Mouse (Mus musculus): Measurements from ENCODE around the gene Krtap29-1. TPM values are rescaled to one million over a fixed set of nuclear protein-coding genes. Genes with fewer than 3 reads are reported as not detected.

The Krtap29-1 gene
- polyA plus RNA-seq, 1 experiment from 2014 or later, result not detected

DNA sequence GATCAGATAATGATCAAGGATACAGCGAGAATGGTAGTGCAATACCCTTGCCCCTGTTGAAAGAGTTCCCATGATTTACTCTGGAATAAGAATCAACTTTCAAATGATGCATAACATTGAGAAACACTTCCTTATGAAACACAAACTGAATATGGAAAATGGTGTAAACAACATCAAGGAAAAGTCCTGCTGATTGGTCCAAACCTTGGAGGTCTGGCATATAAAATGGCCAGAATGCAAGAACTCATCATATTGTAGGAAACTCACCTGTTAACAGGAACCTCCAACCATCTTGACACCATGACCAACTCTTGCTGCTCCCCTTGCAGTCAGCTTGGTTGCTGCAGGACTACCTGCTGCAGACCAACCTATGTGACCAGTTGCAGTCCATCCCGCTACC is 30.7 kb downstream of the Krtap29-1 start, which contains the start of gene Krtap9-5:
Gene Krtap9-5, plus strand, starts transcription at position 301 of the 400 bp plus-strand sequence.
- no peaks in the 10 kb centered on the region for H3K4me1 ChIP-seq (ENCODE audit: insufficient read depth)
- H3K36me3 ChIP-seq (ENCODE audit: insufficient read depth), result no peaks in the 10 kb centered on the region
- no peak within 1 kb of the TSS for H3K4me2 ChIP-seq
- DNase-seq (no peak), ATAC-seq (ENCODE audit: insufficient read depth) (no peak)
- no peak within 1 kb of the TSS for H3K27ac ChIP-seq (ENCODE audit: low read depth)
- WGBS, result 91% methylated on average over 2 of the region's 2 CpGs
- no peaks in the 10 kb centered on the region for H3K27me3 ChIP-seq (ENCODE audit: insufficient read depth, low read length)
- H3K9ac ChIP-seq, result no peak within 1 kb of the TSS
- H3K4me3 ChIP-seq (ENCODE audit: low read depth, low read length), result no peak within 1 kb of the TSS
- no peaks in the 10 kb centered on the region for H3K9me3 ChIP-seq (ENCODE audit: low read depth, low read length)
- TF ChIP-seq CTCF (IDR thresholded peaks at IDR 0.05; ENCODE audit: low read depth), result no peak

DNA sequence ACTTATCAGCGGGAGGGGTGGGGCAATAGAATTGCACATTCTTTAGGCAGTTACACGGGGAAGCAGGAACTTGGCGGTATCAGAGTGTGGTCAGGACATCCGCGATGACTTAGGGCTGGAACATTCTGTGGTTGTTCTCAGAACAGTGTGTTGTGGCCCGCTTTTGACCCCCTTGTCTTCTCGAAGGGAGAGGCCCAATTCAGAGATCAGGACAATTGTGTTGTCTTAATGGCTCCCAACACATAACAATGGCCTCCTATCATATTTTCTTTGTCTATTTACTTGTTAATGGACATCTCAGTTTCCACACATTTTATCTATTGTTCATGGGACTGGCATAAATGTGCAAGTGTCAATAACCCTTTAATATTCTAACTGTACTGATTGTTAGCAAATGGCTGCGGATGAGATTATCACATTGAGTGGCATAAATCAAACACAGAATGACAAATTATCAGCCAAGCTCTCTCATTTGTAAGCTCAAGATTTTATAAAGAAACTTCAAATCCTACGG is 41.0 kb downstream of the Krtap29-1 start:
- Histone ChIP-seq H3K4me1 (ENCODE audit: insufficient read depth) (no peaks in the 10 kb centered on the region), H3K9me3 (ENCODE audit: low read depth, low read length) (no peaks in the 10 kb centered on the region), H3K27me3 (ENCODE audit: insufficient read depth, low read length) (no peaks in the 10 kb centered on the region), H3K4me2 (no peak overlapping the region), H3K36me3 (ENCODE audit: insufficient read depth) (no peaks in the 10 kb centered on the region), H3K4me3 (ENCODE audit: low read depth, low read length) (no peak overlapping the region), H3K27ac (ENCODE audit: low read depth) (no peak overlapping the region), H3K9ac (no peak overlapping the region)
- WGBS, result 71% methylated on average over 9 of the region's 9 CpGs
- no peak for ATAC-seq (ENCODE audit: insufficient read depth)
- no peak for TF ChIP-seq CTCF (IDR thresholded peaks at IDR 0.05; ENCODE audit: low read depth)
- no peak for DNase-seq

GRCm38 (mm10) chr11:99935991-99936390 is 42.9 kb downstream of the Krtap29-1 start, which contains the start of gene Krtap31-2:
TSS of gene Krtap31-2 (plus strand) at chr11:99936291.
- ATAC-seq (ENCODE audit: insufficient read depth) (no peak), DNase-seq (no peak)
- 79% methylated on average over 1 of the region's 1 CpGs for WGBS
- Histone ChIP-seq H3K9ac (no peak within 1 kb of the TSS), H3K36me3 (ENCODE audit: insufficient read depth) (no peaks in the 10 kb centered on the region), H3K4me3 (ENCODE audit: low read depth, low read length) (no peak within 1 kb of the TSS), H3K9me3 (ENCODE audit: low read depth, low read length) (no peaks in the 10 kb centered on the region), H3K4me1 (ENCODE audit: insufficient read depth) (no peaks in the 10 kb centered on the region), H3K27me3 (ENCODE audit: insufficient read depth, low read length) (no peaks in the 10 kb centered on the region), H3K4me2 (no peak within 1 kb of the TSS), H3K27ac (ENCODE audit: low read depth) (no peak within 1 kb of the TSS)
- TF ChIP-seq CTCF (IDR thresholded peaks at IDR 0.05; ENCODE audit: low read depth), result no peak

Other genes starting within 250 kb of the Krtap29-1 start
- gene Gm14180, start 244.8 kb downstream of the Krtap29-1 start, polyA plus RNA-seq (2014; fragmentation: Nextera tagmentation; extraction: Ambion mirVana), result not detected in 2 replicates
- gene Gm11595, start 206.1 kb downstream of the Krtap29-1 start, polyA plus RNA-seq (2014; fragmentation: Nextera tagmentation; extraction: Ambion mirVana), result not detected in 2 replicates
- not detected in 2 replicates for gene Krtap4-8, start 198.3 kb downstream of the Krtap29-1 start, polyA plus RNA-seq (2014; fragmentation: Nextera tagmentation; extraction: Ambion mirVana)
- not detected in 2 replicates for gene Krtap4-9, start 193.9 kb downstream of the Krtap29-1 start, polyA plus RNA-seq (2014; fragmentation: Nextera tagmentation; extraction: Ambion mirVana)
- not detected in 2 replicates for gene Gm11596, start 185.6 kb downstream of the Krtap29-1 start, polyA plus RNA-seq (2014; fragmentation: Nextera tagmentation; extraction: Ambion mirVana)
- not detected in 2 replicates for gene Gm11569, start 180.1 kb downstream of the Krtap29-1 start, polyA plus RNA-seq (2014; fragmentation: Nextera tagmentation; extraction: Ambion mirVana)
- gene Gm11554, start 174.6 kb downstream of the Krtap29-1 start, polyA plus RNA-seq (2014; fragmentation: Nextera tagmentation; extraction: Ambion mirVana), result not detected in 2 replicates
- gene Krtap4-13, start 169.2 kb downstream of the Krtap29-1 start, polyA plus RNA-seq (2014; fragmentation: Nextera tagmentation; extraction: Ambion mirVana), result not detected in 2 replicates
- not detected in 2 replicates for gene Gm11564, start 163.4 kb downstream of the Krtap29-1 start, polyA plus RNA-seq (2014; fragmentation: Nextera tagmentation; extraction: Ambion mirVana)
- not detected in 2 replicates for gene 2300003K06Rik, start 141.0 kb downstream of the Krtap29-1 start, polyA plus RNA-seq (2014; fragmentation: Nextera tagmentation; extraction: Ambion mirVana)
- not detected in 2 replicates for gene Krtap4-16, start 127.4 kb downstream of the Krtap29-1 start, polyA plus RNA-seq (2014; fragmentation: Nextera tagmentation; extraction: Ambion mirVana)
- not detected in 2 replicates for gene Gm11568, start 121.1 kb downstream of the Krtap29-1 start, polyA plus RNA-seq (2014; fragmentation: Nextera tagmentation; extraction: Ambion mirVana)
- gene Gm11559, start 114.6 kb downstream of the Krtap29-1 start, polyA plus RNA-seq (2014; fragmentation: Nextera tagmentation; extraction: Ambion mirVana), result not detected in 2 replicates
- gene Krtap9-1, start 105.7 kb downstream of the Krtap29-1 start, polyA plus RNA-seq (2014; fragmentation: Nextera tagmentation; extraction: Ambion mirVana), result not detected in 2 replicates
- gene Gm11567, start 99.9 kb downstream of the Krtap29-1 start, polyA plus RNA-seq (2014; fragmentation: Nextera tagmentation; extraction: Ambion mirVana), result not detected in 2 replicates
- not detected in 2 replicates for gene Krtap31-1, start 71.1 kb downstream of the Krtap29-1 start, polyA plus RNA-seq (2014; fragmentation: Nextera tagmentation; extraction: Ambion mirVana)
- gene Gm11565, start 64.3 kb downstream of the Krtap29-1 start, polyA plus RNA-seq (2014; fragmentation: Nextera tagmentation; extraction: Ambion mirVana), result not detected in 2 replicates
- gene Krtap31-2, start 42.8 kb downstream of the Krtap29-1 start, polyA plus RNA-seq (2014; fragmentation: Nextera tagmentation; extraction: Ambion mirVana), result not detected in 2 replicates
- not detected in 2 replicates for gene Krtap9-5, start 30.6 kb downstream of the Krtap29-1 start, polyA plus RNA-seq (2014; fragmentation: Nextera tagmentation; extraction: Ambion mirVana)
- not detected in 2 replicates for gene Krtap16-1, start 7.5 kb upstream of the Krtap29-1 start, polyA plus RNA-seq (2014; fragmentation: Nextera tagmentation; extraction: Ambion mirVana)
- 0.75 and 0.87 TPM in 2 replicates for gene Krtap17-1, start 14.9 kb upstream of the Krtap29-1 start, polyA plus RNA-seq (2014; fragmentation: Nextera tagmentation; extraction: Ambion mirVana)
- gene Krt33a, start 37.2 kb upstream of the Krtap29-1 start, polyA plus RNA-seq (2014; fragmentation: Nextera tagmentation; extraction: Ambion mirVana), result not detected in 2 replicates
- not detected in 2 replicates for gene Krt33b, start 50.8 kb upstream of the Krtap29-1 start, polyA plus RNA-seq (2014; fragmentation: Nextera tagmentation; extraction: Ambion mirVana)
- gene Krt34, start 62.5 kb upstream of the Krtap29-1 start, polyA plus RNA-seq (2014; fragmentation: Nextera tagmentation; extraction: Ambion mirVana), result not detected in 2 replicates
- not detected in 2 replicates for gene Krt31, start 71.5 kb upstream of the Krtap29-1 start, polyA plus RNA-seq (2014; fragmentation: Nextera tagmentation; extraction: Ambion mirVana)
- gene Krt32, start 109.2 kb upstream of the Krtap29-1 start, polyA plus RNA-seq (2014; fragmentation: Nextera tagmentation; extraction: Ambion mirVana), result not detected in 2 replicates
- not detected in 2 replicates for gene Krt35, start 117.2 kb upstream of the Krtap29-1 start, polyA plus RNA-seq (2014; fragmentation: Nextera tagmentation; extraction: Ambion mirVana)
- 0.11 TPM in 1 of 2 replicates, not detected in the other for gene Krt36, start 126.6 kb upstream of the Krtap29-1 start, polyA plus RNA-seq (2014; fragmentation: Nextera tagmentation; extraction: Ambion mirVana)
- gene Krt13, start 142.5 kb upstream of the Krtap29-1 start, polyA plus RNA-seq (2014; fragmentation: Nextera tagmentation; extraction: Ambion mirVana), result 0.27 TPM in 1 of 2 replicates, not detected in the other
- gene Krt15, start 156.9 kb upstream of the Krtap29-1 start, polyA plus RNA-seq (2014; fragmentation: Nextera tagmentation; extraction: Ambion mirVana), result 3.9 and 4.4 TPM in 2 replicates
- 86.7 and 91.0 TPM in 2 replicates for gene Krt19, start 169.6 kb upstream of the Krtap29-1 start, polyA plus RNA-seq (2014; fragmentation: Nextera tagmentation; extraction: Ambion mirVana)
- not detected in 2 replicates for gene Krt9, start 214.2 kb upstream of the Krtap29-1 start, polyA plus RNA-seq (2014; fragmentation: Nextera tagmentation; extraction: Ambion mirVana)
- gene Krt14, start 228.5 kb upstream of the Krtap29-1 start, polyA plus RNA-seq (2014; fragmentation: Nextera tagmentation; extraction: Ambion mirVana), result 0.31 TPM in 1 of 2 replicates, not detected in the other